Mouse (Mus musculus): ENCODE data around the gene Slc47a2.

DNA sequence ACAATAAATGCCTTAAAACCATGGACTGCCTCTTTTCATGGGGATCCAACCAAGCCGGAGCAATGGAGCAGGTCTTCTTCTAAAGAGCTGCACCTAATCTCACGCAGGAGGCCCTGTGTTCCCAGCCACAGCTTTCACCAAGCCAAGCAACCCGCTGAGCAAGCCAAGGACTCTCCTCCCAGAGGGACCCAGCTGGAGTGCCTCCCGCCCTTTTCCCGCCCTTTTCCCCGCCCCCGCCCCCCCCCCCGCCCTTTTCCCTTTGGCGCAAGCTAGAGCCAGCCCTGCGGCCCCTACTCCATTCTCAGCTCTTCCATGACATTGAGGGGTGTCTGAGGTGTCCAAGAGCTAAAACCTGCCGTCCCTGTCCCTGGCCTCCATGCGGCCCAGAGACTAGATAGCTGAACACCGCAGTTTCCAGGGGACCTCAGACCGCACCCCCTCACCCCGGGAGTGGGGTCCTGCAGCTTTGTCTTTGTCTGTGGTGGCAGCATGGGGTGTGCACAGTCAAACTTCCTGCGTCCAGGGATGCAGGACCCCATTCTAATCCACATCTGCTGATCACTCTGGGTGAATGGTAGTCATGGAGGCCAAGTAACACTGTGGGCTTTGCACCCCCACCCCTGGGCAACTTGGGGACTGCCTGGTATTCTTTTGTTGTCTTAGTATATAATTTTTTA, 41.8 kb downstream of the Slc47a2 start:
- no peak for TF ChIP-seq CTCF (IDR thresholded peaks at IDR 0.05; ENCODE audit: control insufficient read depth, insufficient read depth, low read length)
- TF ChIP-seq POLR2A (IDR thresholded peaks at IDR 0.05; ENCODE audit: borderline replicate concordance, control insufficient read depth, low read depth, low read length): no peak
